Comparison of ENCODE assay signal across 8 mouse cellular contexts in the genomic region with DNA sequence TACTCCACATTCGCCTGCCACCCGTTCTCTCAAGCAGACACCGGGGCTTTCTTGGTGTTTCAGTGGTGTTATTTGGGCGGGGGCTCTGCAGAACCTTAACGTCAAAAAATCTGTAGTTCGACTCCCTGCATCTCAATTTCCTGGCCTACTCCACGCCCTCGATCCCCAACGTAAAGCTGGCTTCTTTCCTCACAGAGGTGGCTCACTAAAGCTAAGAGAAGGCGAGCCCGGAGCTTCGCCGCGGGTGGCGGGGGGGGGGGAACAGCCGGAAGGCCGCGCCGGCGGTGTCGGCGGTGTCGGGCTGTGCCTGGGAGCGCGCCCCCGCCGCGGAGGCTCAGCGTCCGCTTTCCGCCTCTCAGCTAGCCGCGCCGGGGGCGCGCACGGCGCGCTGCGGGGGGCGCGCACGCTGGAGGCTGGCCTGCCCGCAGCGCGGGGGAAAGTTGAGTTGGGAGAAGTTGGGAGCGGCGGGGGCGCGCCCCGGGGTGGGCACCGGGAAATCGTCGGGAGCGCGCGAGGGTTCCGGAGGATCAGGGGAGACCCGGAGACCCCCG. TPM values are rescaled to one million over a fixed set of nuclear protein-coding genes. Genes with fewer than 3 reads are reported as not detected.
DNase-seq lines count a peak whose midpoint lies in the region; ATAC-seq and TF ChIP-seq lines count a peak whose summit lies in the region.

No protein-coding gene starts in this region.

- no peaks in the 10 kb centered on the region for H3K9me3 ChIP-seq in ES-Bruce4 (replicated peaks; ENCODE audit: control insufficient read depth, insufficient read depth, low read length, poor library complexity, severe bottlenecking)
- H3K9me3 ChIP-seq in forebrain, postnatal 0 days (ENCODE audit: low read length) = no peaks in the 10 kb centered on the region

- peak; percentile 71 for DNase-seq in c-Kit-negative CD71-positive TER-119-positive erythroid progenitor cells, embryonic 14.5 days (ENCODE audit: low read depth, low spot score)
- peak; percentile 92 for DNase-seq in forebrain, postnatal 0 days
- DNase-seq in layer of hippocampus, postnatal 14 days (ENCODE audit: low spot score in 2 of 2) = peak; percentile 66 to 74
- DNase-seq in lung, postnatal 36 days = peak; percentile 88
- DNase-seq in retina, postnatal 7 days (ENCODE audit: low read depth, low spot score) = peak; percentile 80
- peak; percentile 42 to 71 for DNase-seq in urinary bladder, adult 18-20 months (ENCODE audit: low spot score in 2 of 2)

- under 1% methylated on average over 48 of the region's 60 CpGs for WGBS in forebrain, postnatal 0 days

- H3K4me3 ChIP-seq in ES-Bruce4 (ENCODE audit: low read depth, low read length) = peak overlapping the region; percentile 79
- peak overlapping the region; percentile 63 for H3K4me3 ChIP-seq in forebrain, postnatal 0 days (ENCODE audit: low read depth, low read length)

- TF ChIP-seq CTCF in ES-Bruce4 (IDR thresholded peaks at IDR 0.05; ENCODE audit: low read depth, low read length) = no peak
- no peak for TF ChIP-seq CTCF in forebrain, postnatal 0 days (IDR thresholded peaks at IDR 0.05; ENCODE audit: low read depth)

- peak overlapping the region; percentile 81 for H3K9ac ChIP-seq in ES-Bruce4 (ENCODE audit: low read depth, poor library complexity, severe bottlenecking)
- H3K9ac ChIP-seq in forebrain, postnatal 0 days = peak overlapping the region; percentile 63

- no peak for TF ChIP-seq POLR2A in ES-Bruce4 (IDR thresholded peaks at IDR 0.05; ENCODE audit: insufficient read depth, low read length)

- H3K4me1 ChIP-seq in ES-Bruce4 (ENCODE audit: control insufficient read depth, insufficient read depth, low read length) = peaks cover 10% of the 10 kb centered on the region
- peaks cover 14% of the 10 kb centered on the region; the same call in 1 of the 2 replicates for H3K4me1 ChIP-seq in forebrain, postnatal 0 days (ENCODE audit: insufficient read depth)

- H3K36me3 ChIP-seq in ES-Bruce4 (ENCODE audit: control insufficient read depth, insufficient read depth, low read length, poor library complexity, severe bottlenecking) = no peaks in the 10 kb centered on the region
- peaks cover 21% of the 10 kb centered on the region for H3K36me3 ChIP-seq in forebrain, postnatal 0 days (ENCODE audit: insufficient read depth)

- no peak for TF ChIP-seq EP300 in ES-Bruce4 (IDR thresholded peaks at IDR 0.05; ENCODE audit: insufficient read depth, low read depth, low read length)

- no peak overlapping the region for H3K27ac ChIP-seq in ES-Bruce4 (ENCODE audit: insufficient read depth, low read length)
- peak overlapping the region; percentile 86 for H3K27ac ChIP-seq in forebrain, postnatal 0 days (ENCODE audit: low read depth, low read length)

- H3K4me2 ChIP-seq in forebrain, postnatal 0 days (ENCODE audit: low read depth) = peak overlapping the region; percentile 90

- no peaks in the 10 kb centered on the region for H3K27me3 ChIP-seq in ES-Bruce4 (ENCODE audit: control insufficient read depth, insufficient read depth, low read length, poor library complexity, severe bottlenecking)
- peaks cover 5% of the 10 kb centered on the region; the same call in 1 of the 2 replicates for H3K27me3 ChIP-seq in forebrain, postnatal 0 days (ENCODE audit: insufficient read depth, low read length)

- ATAC-seq in forebrain, postnatal 0 days = peak; percentile 7; the same call in 1 of the 2 replicates
- peak; percentile 8 to 18; a peak in 1 of 4 replicates for ATAC-seq in hematopoietic stem cell, adult 5-6 weeks (replicated peaks in 1 of 2; ENCODE audit: insufficient read depth in 1 of 2, low FRiP score in 2 of 2, low TSS enrichment in 1 of 2, low read depth in 1 of 2, poor library complexity in 2 of 2, severe bottlenecking in 2 of 2)

RNA-seq across cellular contexts. Expression of a gene that starts 1.3 kb away (rescaled TPM):
- polyA plus RNA-seq in ES-Bruce4 (2011; ENCODE audit: insufficient read depth, insufficient read length, low read depth, missing spikeins) = 11.3 and 12.6 TPM in 2 replicates
- total RNA-seq in forebrain, postnatal 0 days (2014; rRNA removed) = 21.4 and 31.9 TPM in 2 replicates
- polyA plus RNA-seq in forebrain, postnatal 0 days (2015; fragmentation: Nextera tagmentation; extraction: Ambion mirVana) = 9.7 and 13.9 TPM in 2 replicates
- total RNA-seq in hematopoietic stem cell, adult 5-6 weeks (2017) = 24.3 and 40.5 TPM in 2 replicates
- total RNA-seq in layer of hippocampus, postnatal 14 days (2021) = 10 to 100 TPM; 33.0 to 45.8 TPM

RNA-seq across cellular contexts. Expression of a gene that starts 1.6 kb away (rescaled TPM):
- 30.9 and 34.0 TPM in 2 replicates for polyA plus RNA-seq in ES-Bruce4 (2011; ENCODE audit: insufficient read depth, insufficient read length, low read depth, missing spikeins)
- 83.3 and 93.8 TPM in 2 replicates for total RNA-seq in forebrain, postnatal 0 days (2014; rRNA removed)
- polyA plus RNA-seq in forebrain, postnatal 0 days (2015; fragmentation: Nextera tagmentation; extraction: Ambion mirVana) = 156 and 165 TPM in 2 replicates
- total RNA-seq in hematopoietic stem cell, adult 5-6 weeks (2017) = 17.2 and 32.2 TPM in 2 replicates
- 100 to 1,000 TPM; 127 to 133 TPM for total RNA-seq in layer of hippocampus, postnatal 14 days (2021)

RNA-seq across cellular contexts. Expression of a gene that starts 11.7 kb away (rescaled TPM):
- polyA plus RNA-seq in ES-Bruce4 (2011; ENCODE audit: insufficient read depth, insufficient read length, low read depth, missing spikeins) = 0.88 TPM in 1 of 2 replicates, not detected in the other
- 0.15 TPM in 1 of 2 replicates, not detected in the other for total RNA-seq in forebrain, postnatal 0 days (2014; rRNA removed)
- polyA plus RNA-seq in forebrain, postnatal 0 days (2015; fragmentation: Nextera tagmentation; extraction: Ambion mirVana) = 0.08 and 0.52 TPM in 2 replicates
- total RNA-seq in hematopoietic stem cell, adult 5-6 weeks (2017) = 0.19 TPM in 1 of 2 replicates, not detected in the other
- under 1 TPM in 1 of 2 experiments, not detected in 1; 0.18 TPM for total RNA-seq in layer of hippocampus, postnatal 14 days (2021)

RNA-seq across cellular contexts. Expression of a gene that starts 20.2 kb away (rescaled TPM):
- polyA plus RNA-seq in ES-Bruce4 (2011; ENCODE audit: insufficient read depth, insufficient read length, low read depth, missing spikeins) = 51.6 and 59.8 TPM in 2 replicates
- total RNA-seq in forebrain, postnatal 0 days (2014; rRNA removed) = 87.0 and 132 TPM in 2 replicates
- 88.7 and 91.9 TPM in 2 replicates for polyA plus RNA-seq in forebrain, postnatal 0 days (2015; fragmentation: Nextera tagmentation; extraction: Ambion mirVana)
- total RNA-seq in hematopoietic stem cell, adult 5-6 weeks (2017) = 14.8 and 29.4 TPM in 2 replicates
- 100 to 1,000 TPM; 113 to 116 TPM for total RNA-seq in layer of hippocampus, postnatal 14 days (2021)

RNA-seq across cellular contexts. Expression of a gene that starts 22.7 kb away (rescaled TPM):
- 4.8 and 7.7 TPM in 2 replicates for polyA plus RNA-seq in ES-Bruce4 (2011; ENCODE audit: insufficient read depth, insufficient read length, low read depth, missing spikeins)
- 34.3 and 47.2 TPM in 2 replicates for total RNA-seq in forebrain, postnatal 0 days (2014; rRNA removed)
- polyA plus RNA-seq in forebrain, postnatal 0 days (2015; fragmentation: Nextera tagmentation; extraction: Ambion mirVana) = 54.8 and 56.7 TPM in 2 replicates
- total RNA-seq in hematopoietic stem cell, adult 5-6 weeks (2017) = 16.1 and 16.3 TPM in 2 replicates
- total RNA-seq in layer of hippocampus, postnatal 14 days (2021) = 10 to 100 TPM; 23.1 to 27.5 TPM
